Mouse (Mus musculus): ENCODE measurements at regions not wholly inside any gene's neighbourhood (a gene's known extent, or its start where the extent isn't known, plus 50 kb on each side); places are given as distances from the start of the nearest gene placed in this dataset.

DNA sequence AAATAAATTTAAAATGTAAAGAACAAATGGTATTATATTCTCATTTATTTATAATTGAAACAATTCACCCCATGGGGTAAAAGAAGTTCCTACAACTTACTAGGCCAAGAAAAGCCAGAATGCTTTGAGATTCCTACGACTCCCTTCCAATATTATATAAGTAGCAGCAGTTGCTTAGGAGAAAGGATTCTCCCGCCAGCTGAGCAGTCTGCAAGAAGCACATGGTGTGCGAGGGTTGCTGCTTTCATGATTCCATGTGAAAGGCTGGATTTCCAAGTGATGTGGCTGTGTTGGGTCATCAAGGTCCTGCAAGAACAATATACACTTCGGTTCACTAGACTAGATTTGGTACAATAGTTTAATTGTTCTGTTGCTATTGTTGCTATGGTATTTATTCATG is 659.6 kb upstream of the Kirrel3 start:
- no peak for DNase-seq

- DNase-seq, result no peak
These were observed 658.3 kb upstream of the Kirrel3 start for GRCm38 (mm10) chr9:33827409-33827808.

DNA sequence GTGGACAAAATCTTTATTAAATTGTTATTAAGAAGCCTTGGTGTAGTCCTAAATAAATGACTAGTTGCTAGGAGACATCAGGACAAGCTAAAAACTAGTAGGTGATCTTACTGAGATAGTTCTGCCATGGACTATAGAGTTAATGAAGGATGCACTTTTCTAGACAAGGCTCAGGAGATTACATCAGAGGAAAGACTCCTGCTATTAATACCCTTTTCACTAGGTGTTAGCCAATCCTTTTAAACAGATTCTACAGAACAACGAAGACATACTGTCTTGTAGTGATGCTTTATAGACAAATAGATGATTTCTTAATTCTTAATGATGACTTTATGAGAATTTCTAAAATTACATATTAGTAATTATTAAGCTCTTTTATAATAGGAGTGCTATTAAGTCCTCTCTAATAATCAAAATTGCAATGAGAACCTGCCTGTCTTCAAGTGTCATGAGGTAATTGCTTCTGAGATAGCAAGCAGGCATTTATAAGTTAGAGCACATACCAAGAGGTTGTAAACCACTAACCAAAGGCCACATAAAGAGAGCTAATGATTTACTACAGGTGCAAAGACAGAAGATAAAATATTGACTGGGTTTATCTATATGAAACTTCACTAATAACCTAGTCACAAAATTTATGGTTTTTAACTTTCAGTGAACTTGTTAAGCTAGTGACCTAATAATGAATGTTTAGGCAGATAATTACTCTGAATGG is 647.9 kb upstream of the Kirrel3 start:
- DNase-seq, result no peak

DNA sequence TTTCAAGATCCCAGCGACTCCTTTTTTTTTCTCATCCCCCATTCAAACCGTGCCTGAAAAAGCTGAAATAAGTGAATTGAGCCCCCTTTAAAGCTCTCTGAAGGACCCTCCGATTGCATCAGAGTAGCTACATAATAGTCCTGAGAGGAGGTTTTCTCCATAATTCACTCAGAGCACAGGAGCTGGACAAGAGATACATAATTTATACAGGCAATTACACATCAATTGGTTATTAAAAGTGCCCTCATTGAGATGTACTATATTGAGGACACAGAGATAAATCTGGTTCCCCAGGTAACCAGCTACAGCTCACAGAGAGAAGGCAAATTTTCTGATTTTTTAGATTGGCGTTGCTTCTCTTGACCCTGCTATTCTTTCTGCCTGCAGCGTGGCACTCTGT is 636.1 kb upstream of the Kirrel3 start:
- DNase-seq, result no peak

DNA sequence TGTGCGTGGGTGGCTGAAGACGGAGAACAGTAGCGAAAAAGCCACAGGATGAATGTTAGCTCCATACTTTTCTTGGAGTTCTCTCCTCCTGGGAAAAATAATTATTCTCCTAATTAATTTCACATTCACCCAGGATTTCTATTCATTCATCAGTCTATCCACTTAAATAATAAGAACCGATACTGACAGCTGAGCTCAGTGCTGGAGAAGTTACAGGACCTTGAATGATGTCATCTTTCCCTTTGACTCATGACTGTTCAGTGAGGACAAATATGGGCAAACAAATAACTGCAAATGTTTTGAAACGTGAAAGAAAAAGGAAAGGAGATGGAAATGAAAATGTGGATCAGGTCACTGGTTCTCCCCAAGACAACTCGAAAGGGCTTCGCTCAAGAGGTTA is 635.7 kb upstream of the Kirrel3 start:
- no peak for DNase-seq

GRCm38 (mm10) chr9:33850993-33851392 is 634.7 kb upstream of the Kirrel3 start:
- peak; percentile 15 for DNase-seq

DNA sequence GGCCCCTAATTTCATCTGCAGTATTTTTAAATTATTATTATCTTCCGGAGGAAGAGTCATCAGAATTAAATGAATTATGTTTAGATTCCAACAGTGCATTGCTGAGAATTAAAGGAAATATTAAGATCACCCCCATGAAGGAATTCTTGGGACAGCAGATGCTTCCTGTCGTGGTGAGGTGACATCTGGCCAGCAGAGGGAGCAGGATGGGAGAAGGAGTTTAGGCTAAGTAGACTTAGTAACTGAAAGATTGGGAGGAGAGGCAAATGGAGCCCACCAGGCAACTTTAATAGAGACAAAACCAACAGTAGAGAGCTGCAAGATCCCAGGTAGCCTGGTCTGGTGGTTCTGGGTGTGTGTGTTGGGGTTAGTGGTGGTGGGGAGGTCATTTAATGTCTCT is 629.5 kb upstream of the Kirrel3 start:
- DNase-seq, result peak; percentile 84

- DNase-seq, result peak; percentile 59
These were observed 627.2 kb upstream of the Kirrel3 start for GRCm38 (mm10) chr9:33858511-33858910.

GRCm38 (mm10) chr9:33868666-33869065 is 617.0 kb upstream of the Kirrel3 start:
- DNase-seq, result no peak

DNA sequence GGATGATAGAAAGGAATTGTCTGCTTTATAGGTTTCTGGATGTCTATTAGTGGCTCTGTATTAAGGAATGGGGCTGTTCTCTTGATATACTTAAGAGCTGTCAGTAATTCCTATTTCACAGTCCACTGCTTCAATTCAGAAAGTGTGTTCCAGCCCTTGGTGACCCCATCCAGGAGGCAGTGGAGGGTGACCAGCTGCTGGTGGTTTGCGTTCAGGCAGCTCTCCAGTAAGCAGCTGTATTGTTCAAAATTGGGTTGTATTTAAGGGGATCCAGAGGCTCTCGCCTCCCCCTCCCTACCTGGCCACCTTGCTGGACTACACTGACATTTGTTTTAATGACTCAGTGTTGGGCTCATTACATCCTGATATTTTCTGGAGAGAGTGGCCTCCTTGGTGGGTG is 598.4 kb upstream of the Kirrel3 start:
- peak; percentile 17 for DNase-seq

- peak; percentile 7 for DNase-seq
These were observed 593.7 kb upstream of the Kirrel3 start for GRCm38 (mm10) chr9:33892001-33892400.

DNA sequence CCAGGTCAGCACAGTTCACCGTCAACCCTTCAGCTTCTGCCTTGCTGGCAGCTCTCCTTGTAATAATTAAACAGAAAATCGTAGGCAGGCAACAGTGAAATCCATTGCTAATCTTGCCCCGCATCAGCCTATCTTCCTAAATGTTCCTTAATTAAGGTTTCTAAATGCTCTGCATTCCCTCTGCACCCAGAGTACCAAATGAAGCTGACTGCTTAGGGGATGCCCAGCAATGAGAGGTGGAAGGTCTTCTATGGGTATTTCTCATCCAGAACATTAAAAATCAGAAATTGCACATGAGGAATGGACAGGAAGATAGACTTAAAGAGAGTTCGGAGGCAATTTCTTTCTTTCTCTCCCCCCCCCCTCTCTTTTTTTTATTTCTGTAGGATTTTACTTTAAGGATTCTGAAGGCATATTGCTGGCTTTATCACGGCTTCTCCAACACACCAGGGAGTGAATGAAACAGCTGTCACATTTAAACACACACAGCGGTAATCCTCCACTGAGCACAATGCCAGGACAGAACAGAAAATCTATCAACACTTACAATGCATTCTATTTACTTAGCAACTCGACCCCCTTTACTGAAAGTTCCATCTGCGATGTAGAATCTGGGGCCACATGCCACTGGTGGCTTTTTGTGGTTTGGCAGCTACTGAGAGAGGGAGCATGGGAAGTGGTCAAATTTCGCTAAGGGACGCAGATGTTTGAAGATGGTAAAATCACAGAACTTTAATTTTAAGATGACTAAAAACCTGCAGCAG is 584.2 kb upstream of the Kirrel3 start:
- no peak for DNase-seq

- no peak for DNase-seq
These were observed 581.6 kb upstream of the Kirrel3 start for GRCm38 (mm10) chr9:33903991-33904570.

DNA sequence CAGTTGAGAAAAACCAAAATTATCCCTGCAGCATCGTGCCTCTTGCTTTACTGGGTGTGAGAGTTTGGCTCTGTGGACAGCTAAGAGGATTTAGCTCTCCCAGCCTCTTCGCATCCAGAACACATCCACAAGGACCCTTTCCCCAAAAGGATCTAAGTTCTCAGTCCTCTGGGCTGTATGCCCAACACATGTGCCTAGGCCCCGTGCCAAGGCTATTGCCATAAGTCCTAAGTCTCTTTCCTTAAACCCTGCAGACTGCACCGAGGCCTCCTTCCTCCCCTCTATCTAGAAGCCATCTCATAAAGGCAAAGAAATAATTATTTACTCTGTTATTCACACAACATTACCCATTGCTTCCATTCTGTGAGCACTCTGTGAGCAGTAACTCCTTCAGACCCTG is 570.8 kb upstream of the Kirrel3 start:
- DNase-seq, result no peak

GRCm38 (mm10) chr9:33915349-33916056 is 570.2 kb upstream of the Kirrel3 start:
- no peak for DNase-seq

DNA sequence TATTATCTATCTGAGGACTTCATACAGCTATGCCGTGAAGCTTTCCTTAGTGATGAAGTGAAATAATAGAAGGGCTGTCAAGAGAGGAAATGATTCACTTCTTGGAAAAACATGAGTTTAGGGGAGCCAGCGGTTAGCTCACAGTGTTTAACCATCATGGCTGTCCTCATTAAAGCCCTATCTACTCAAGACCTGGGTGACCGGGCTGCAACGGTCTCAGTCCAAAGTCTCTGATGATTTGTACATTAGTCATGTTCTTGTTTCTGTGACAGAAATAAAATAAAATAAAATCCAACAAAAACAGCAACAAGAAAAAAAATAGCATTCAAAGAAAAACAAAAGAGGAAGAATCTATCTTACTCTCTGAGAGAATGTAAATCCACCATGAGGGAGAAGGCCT is 555.4 kb upstream of the Kirrel3 start:
- DNase-seq, result no peak

GRCm38 (mm10) chr9:33934071-33934470 is 551.6 kb upstream of the Kirrel3 start:
- peak; percentile 13 for DNase-seq

DNA sequence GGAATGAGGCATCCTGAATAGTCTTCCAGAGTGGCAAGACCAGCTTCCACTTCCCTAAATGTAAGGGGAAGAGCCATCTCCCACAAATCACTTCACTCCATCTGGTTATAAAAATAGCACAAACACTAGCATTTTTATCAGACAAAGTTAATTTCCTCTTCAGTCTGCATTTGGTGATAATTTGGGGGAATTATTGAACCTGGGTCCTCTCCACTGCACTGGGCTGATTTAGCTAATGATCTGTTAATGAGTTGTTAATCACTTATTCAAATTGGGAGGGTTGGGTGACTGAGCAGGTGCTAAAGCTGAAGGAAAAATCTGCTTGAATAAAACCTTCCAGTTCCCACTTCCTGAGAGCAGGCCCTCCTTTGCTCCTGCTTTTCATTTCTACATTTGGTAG is 531.4 kb upstream of the Kirrel3 start:
- DNase-seq, result no peak

All from kidney, postnatal 10 days (tissue).